In genomic region chr1:46853317-46854035, GRCm38 (mm10) we compare ENCODE assay signal across 8 mouse cellular contexts. TPM values are rescaled to one million over a fixed set of nuclear protein-coding genes. Genes with fewer than 3 reads are reported as not detected.
DNase-seq lines count a peak whose midpoint lies in the region; ATAC-seq and TF ChIP-seq lines count a peak whose summit lies in the region.

No protein-coding gene starts in this region.

- WGBS in forebrain, embryonic 13.5 days: under 1% methylated on average over 84 of the region's 86 CpGs
- WGBS in neural tube, embryonic 15.5 days: under 1% methylated on average over 81 of the region's 86 CpGs

- H3K9ac ChIP-seq in forebrain, embryonic 13.5 days: peak overlapping the region; percentile 99
- peak overlapping the region; percentile 100 for H3K9ac ChIP-seq in neural tube, embryonic 15.5 days (replicated peaks)

- H3K36me3 ChIP-seq in E14TG2a.4 (ENCODE audit: insufficient read depth, low read length): no peaks in the 10 kb centered on the region
- H3K36me3 ChIP-seq in forebrain, embryonic 13.5 days (ENCODE audit: poor library complexity, severe bottlenecking): no peaks in the 10 kb centered on the region
- no peaks in the 10 kb centered on the region for H3K36me3 ChIP-seq in neural tube, embryonic 15.5 days

- DNase-seq in c-Kit-positive CD71-positive TER-119-positive erythroid progenitor cells, embryonic 14.5 days (ENCODE audit: low spot score): peak; percentile 94
- peak; percentile 99 for DNase-seq in heart, postnatal 14 days
- peak; percentile 98 for DNase-seq in layer of hippocampus, adult 11-12 months (ENCODE audit: low spot score)
- peak; percentile 95 to 96 for DNase-seq in lung, adult 18-20 months
- peak; percentile 94 for DNase-seq in testis, postnatal 14 days (ENCODE audit: low spot score)

- ATAC-seq in forebrain, embryonic 13.5 days: peak; percentile 96
- ATAC-seq in neural tube, embryonic 15.5 days (ENCODE audit: low FRiP score): peak; percentile 94

- H3K4me3 ChIP-seq in E14TG2a.4 (replicated peaks; ENCODE audit: low read length): peak overlapping the region; percentile 91
- peak overlapping the region; percentile 88 for H3K4me3 ChIP-seq in forebrain, embryonic 13.5 days
- H3K4me3 ChIP-seq in neural tube, embryonic 15.5 days (replicated peaks): peak overlapping the region; percentile 90

- peak overlapping the region; percentile 75 for H3K4me2 ChIP-seq in forebrain, embryonic 13.5 days
- H3K4me2 ChIP-seq in neural tube, embryonic 15.5 days: peak overlapping the region; percentile 59

- peak overlapping the region; percentile 99 for H3K27ac ChIP-seq in forebrain, embryonic 13.5 days
- peak overlapping the region; percentile 100 for H3K27ac ChIP-seq in neural tube, embryonic 15.5 days (replicated peaks)

- no peak for TF ChIP-seq CTCF in E14TG2a.4 (conservative IDR thresholded peaks at IDR 0.05; ENCODE audit: low read length)

- H3K4me1 ChIP-seq in E14TG2a.4 (replicated peaks; ENCODE audit: low read depth, low read length): peaks cover 45% of the 10 kb centered on the region
- H3K4me1 ChIP-seq in forebrain, embryonic 13.5 days: peaks cover 34% of the 10 kb centered on the region
- H3K4me1 ChIP-seq in neural tube, embryonic 15.5 days: peaks cover 28% of the 10 kb centered on the region

- intact Hi-C loops in heart, postnatal 14 days (cut with DNase I): loop anchor here (5.0 kb wide), 3 partner anchors 54 to 119 kb away; no protein-coding TSS in a partner anchor

- H3K9me3 ChIP-seq in E14TG2a.4 (ENCODE audit: low read length): peaks cover 18% of the 10 kb centered on the region
- H3K9me3 ChIP-seq in forebrain, embryonic 13.5 days (replicated peaks): no peaks in the 10 kb centered on the region
- H3K9me3 ChIP-seq in neural tube, embryonic 15.5 days (replicated peaks): no peaks in the 10 kb centered on the region

- no peaks in the 10 kb centered on the region for H3K27me3 ChIP-seq in E14TG2a.4 (ENCODE audit: insufficient read depth, low read length)
- H3K27me3 ChIP-seq in forebrain, embryonic 13.5 days: no peaks in the 10 kb centered on the region
- no peaks in the 10 kb centered on the region for H3K27me3 ChIP-seq in neural tube, embryonic 15.5 days (replicated peaks)

RNA-seq across cellular contexts. Expression of gene Slc39a10, which starts 39.2 kb away (rescaled TPM):
- polyA plus RNA-seq in forebrain, embryonic 13.5 days (2015; fragmentation: Nextera tagmentation; extraction: Ambion mirVana): 53.9 and 56.5 TPM in 2 replicates
- total RNA-seq in heart, postnatal 14 days (2021): 10 to 100 TPM; 14.0 to 15.1 TPM
- polyA plus RNA-seq in neural tube, embryonic 15.5 days (2015; fragmentation: Nextera tagmentation; extraction: Ambion mirVana): 52.7 and 55.7 TPM in 2 replicates

Comparison
In these comparisons a context has a peak if more than half of its experiments do, and no peak if none do; other contexts are left out.
1. Peak in every context shown above with its lines: DNase-seq, ATAC-seq, H3K4me3 ChIP-seq and H3K27ac ChIP-seq.